25 mouse cellular contexts compared by ENCODE assay signal in genomic region chr14:8159141-8159540, GRCm38 (mm10).
"Had no signal": no experiment of that assay in that cellular context is flagged by ENCODE, and none has a peak within 500 bp of the region (broad histone marks: within the 10 kb centered on the region; RNA-seq: fewer than 3 reads in every experiment).

No protein-coding gene starts in this region.

- H3K4me3 ChIP-seq: heart, embryonic 10.5 days; heart, embryonic 12.5 days; hindbrain, embryonic 13.5 days; hindbrain, embryonic 15.5 days; kidney, embryonic 15.5 days; limb, embryonic 13.5 days; limb, embryonic 15.5 days; liver, embryonic 12.5 days had no signal

- DNase-seq: gastrocnemius, postnatal 14 days; gastrocnemius, postnatal 36 days; heart, adult 11 months; heart, postnatal 14 days; heart, postnatal 36 days; kidney, adult 11 months; kidney, adult 2 months; kidney, adult 9 months; kidney, postnatal 14 days; kidney, postnatal 36 days; layer of hippocampus, adult 9-11 months; layer of hippocampus, postnatal 36 days; left cerebral cortex, postnatal 4 days had no signal

- H3K9ac ChIP-seq: heart, embryonic 12.5 days; hindbrain, embryonic 13.5 days; hindbrain, embryonic 15.5 days; kidney, embryonic 15.5 days; limb, embryonic 13.5 days; limb, embryonic 15.5 days; liver, embryonic 12.5 days; liver, embryonic 14.5 days had no signal

- H3K4me1 ChIP-seq: heart, embryonic 10.5 days; heart, embryonic 12.5 days; hindbrain, embryonic 13.5 days; hindbrain, embryonic 15.5 days; kidney, embryonic 15.5 days; limb, embryonic 13.5 days; limb, embryonic 15.5 days; liver, embryonic 12.5 days had no signal

- ATAC-seq: hindbrain, postnatal 0 days; intestine, embryonic 16.5 days; liver, embryonic 12.5 days had no signal

- H3K27me3 ChIP-seq: heart, embryonic 12.5 days; hindbrain, embryonic 13.5 days; hindbrain, embryonic 15.5 days; kidney, embryonic 15.5 days; limb, embryonic 13.5 days; limb, embryonic 15.5 days; liver, embryonic 12.5 days had no signal

- H3K4me2 ChIP-seq: heart, embryonic 12.5 days; hindbrain, embryonic 13.5 days; hindbrain, embryonic 15.5 days; kidney, embryonic 15.5 days; limb, embryonic 13.5 days; limb, embryonic 15.5 days; liver, embryonic 12.5 days had no signal

- H3K27ac ChIP-seq: heart, embryonic 10.5 days; hindbrain, embryonic 13.5 days; hindbrain, embryonic 15.5 days; hindbrain, postnatal 0 days; kidney, embryonic 15.5 days; kidney, postnatal 0 days; limb, embryonic 13.5 days; limb, embryonic 15.5 days; liver, embryonic 12.5 days; liver, embryonic 14.5 days had no signal

- H3K9me3 ChIP-seq: heart, embryonic 10.5 days; heart, embryonic 12.5 days; hindbrain, embryonic 13.5 days; hindbrain, embryonic 15.5 days; kidney, embryonic 15.5 days; limb, embryonic 13.5 days; limb, embryonic 15.5 days; liver, embryonic 12.5 days had no signal
